Mouse (Mus musculus) spleen, adult 2 months (tissue): ENCODE results near the gene Atxn1.

ENCODE experiments used
- CTCF ChIP-seq: fragments of 200-500 bp; IDR thresholded peaks from 2 replicates; pipeline ENCODE4 v1.5.1; 2011; ENCODE audit warnings: mild to moderate bottlenecking, inconsistent platforms; ENCODE audit not compliant: insufficient read depth, insufficient read length, insufficient replicate concordance; ENCODE audit errors: extremely low read depth
- POLR2A ChIP-seq: fragments of 200-500 bp; IDR thresholded peaks from 2 replicates; pipeline ENCODE4 v1.6.1; 2011; ENCODE audit warnings: low read depth, low read length, inconsistent platforms

DNA sequence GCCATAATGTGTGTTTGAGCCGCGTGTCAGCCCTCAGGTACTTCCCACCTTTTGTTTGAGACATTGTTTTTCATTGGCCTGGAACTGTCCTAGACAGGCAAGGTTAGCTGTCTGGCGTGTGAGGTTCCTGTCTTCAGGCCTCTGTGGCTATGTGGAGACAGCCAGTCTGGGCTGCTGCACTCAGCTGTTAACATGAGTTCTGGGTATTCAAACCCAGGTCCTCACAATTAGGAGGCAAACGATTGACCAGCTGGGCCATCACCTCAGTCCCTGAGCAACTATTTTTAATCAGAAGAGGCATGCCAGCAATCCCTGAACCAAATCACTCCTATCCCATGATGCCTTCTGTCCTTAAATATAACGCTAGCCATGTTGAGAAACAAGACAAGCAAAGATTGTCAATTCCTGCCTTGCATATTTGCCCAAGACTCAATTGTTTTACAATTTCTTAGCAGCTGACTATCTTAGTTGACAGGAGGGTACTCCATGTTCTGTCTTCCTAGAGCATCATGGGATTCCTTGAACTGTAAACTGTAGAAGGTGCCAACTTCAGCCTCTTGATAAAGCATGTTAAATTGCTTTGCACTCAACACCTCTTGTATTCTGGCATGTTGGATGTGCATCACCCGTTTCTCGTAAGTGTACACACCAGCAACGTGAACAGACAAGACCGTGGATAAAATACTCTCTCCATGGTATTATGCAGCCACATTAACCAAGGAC, 428.9 kb downstream of the Atxn1 start:
- no peak for TF ChIP-seq POLR2A
- TF ChIP-seq CTCF: no peak
